Mouse (Mus musculus): ENCODE measurements at regions not wholly inside any gene's neighbourhood (a gene's known extent, or its start where the extent isn't known, plus 50 kb on each side); places are given as distances from the start of the nearest gene placed in this dataset.

- H3K9me3 ChIP-seq (ENCODE audit: control insufficient read depth, low read length) = no peaks in the 10 kb centered on the region
- no peak overlapping the region for H3K4me3 ChIP-seq (ENCODE audit: low read length)
- H3K9ac ChIP-seq (ENCODE audit: low read depth, low read length) = no peak overlapping the region
- no peak overlapping the region for H3K4me2 ChIP-seq (ENCODE audit: low read length)
- H3K27me3 ChIP-seq (replicated peaks; ENCODE audit: control insufficient read depth, insufficient read depth, low read length) = no peaks in the 10 kb centered on the region
- no peaks in the 10 kb centered on the region for H3K4me1 ChIP-seq (ENCODE audit: control insufficient read depth, insufficient read depth, low read depth, low read length)
- no peak overlapping the region for H3K27ac ChIP-seq (ENCODE audit: low read depth, low read length)
- 83% methylated on average over 3 of the region's 3 CpGs for WGBS
- ATAC-seq = no peak
- H3K36me3 ChIP-seq (ENCODE audit: control insufficient read depth, insufficient read depth, low read length) = no peaks in the 10 kb centered on the region
Measured at GRCm38 (mm10) chr10:97304791-97305355, 174.5 kb upstream of the Dcn start.

GRCm38 (mm10) chr10:97309580-97309979 is 169.8 kb upstream of the Dcn start:
- Histone ChIP-seq H3K27me3 (replicated peaks; ENCODE audit: control insufficient read depth, insufficient read depth, low read length) (no peaks in the 10 kb centered on the region), H3K36me3 (ENCODE audit: control insufficient read depth, insufficient read depth, low read length) (no peaks in the 10 kb centered on the region), H3K4me2 (ENCODE audit: low read length) (no peak overlapping the region), H3K9ac (ENCODE audit: low read depth, low read length) (no peak overlapping the region), H3K4me1 (ENCODE audit: control insufficient read depth, insufficient read depth, low read depth, low read length) (0 out of 2 replicates have a peak, but pooled peaks cover 2% of the 10 kb centered on the region), H3K4me3 (ENCODE audit: low read length) (no peak overlapping the region), H3K27ac (ENCODE audit: low read depth, low read length) (no peak overlapping the region), H3K9me3 (ENCODE audit: control insufficient read depth, low read length) (no peaks in the 10 kb centered on the region)
- WGBS = 94% methylated on average over 5 of the region's 5 CpGs
- ATAC-seq = no peak

GRCm38 (mm10) chr10:97312509-97312908 is 166.9 kb upstream of the Dcn start:
- Histone ChIP-seq H3K9ac (ENCODE audit: low read depth, low read length) (peak overlapping the region; percentile 6; the same call in 1 of the 2 replicates), H3K4me1 (ENCODE audit: control insufficient read depth, insufficient read depth, low read depth, low read length) (0 out of 2 replicates have a peak, but pooled peaks cover 2% of the 10 kb centered on the region), H3K36me3 (ENCODE audit: control insufficient read depth, insufficient read depth, low read length) (no peaks in the 10 kb centered on the region), H3K27ac (ENCODE audit: low read depth, low read length) (peak overlapping the region; percentile 7), H3K4me3 (ENCODE audit: low read length) (peak overlapping the region; percentile 48), H3K9me3 (ENCODE audit: control insufficient read depth, low read length) (no peaks in the 10 kb centered on the region), H3K27me3 (replicated peaks; ENCODE audit: control insufficient read depth, insufficient read depth, low read length) (no peaks in the 10 kb centered on the region), H3K4me2 (ENCODE audit: low read length) (peak overlapping the region; percentile 82)
- peak; percentile 40 for ATAC-seq
- 14% methylated on average over 12 of the region's 12 CpGs for WGBS

GRCm38 (mm10) chr10:97312978-97313377 is 166.4 kb upstream of the Dcn start:
- under 1% methylated on average over 17 of the region's 17 CpGs for WGBS
- peak overlapping the region; percentile 82 for H3K4me2 ChIP-seq (ENCODE audit: low read length)

GRCm38 (mm10) chr10:97313407-97313901 is 166.0 kb upstream of the Dcn start:
- Histone ChIP-seq H3K9me3 (ENCODE audit: control insufficient read depth, low read length) (no peaks in the 10 kb centered on the region), H3K9ac (ENCODE audit: low read depth, low read length) (peak overlapping the region; percentile 72), H3K4me3 (ENCODE audit: low read length) (peak overlapping the region; percentile 48), H3K4me1 (ENCODE audit: control insufficient read depth, insufficient read depth, low read depth, low read length) (0 out of 2 replicates have a peak, but pooled peaks cover 2% of the 10 kb centered on the region), H3K27me3 (replicated peaks; ENCODE audit: control insufficient read depth, insufficient read depth, low read length) (no peaks in the 10 kb centered on the region), H3K4me2 (ENCODE audit: low read length) (peak overlapping the region; percentile 82), H3K27ac (ENCODE audit: low read depth, low read length) (peak overlapping the region; percentile 96), H3K36me3 (ENCODE audit: control insufficient read depth, insufficient read depth, low read length) (no peaks in the 10 kb centered on the region)
- ATAC-seq = peak; percentile 97
- under 1% methylated on average over 13 of the region's 13 CpGs for WGBS

More at GRCm38 (mm10) chr10:97312978-97313377, 166.4 kb upstream of the Dcn start:
- Histone ChIP-seq H3K4me1 (ENCODE audit: control insufficient read depth, insufficient read depth, low read depth, low read length) (0 out of 2 replicates have a peak, but pooled peaks cover 2% of the 10 kb centered on the region), H3K27ac (ENCODE audit: low read depth, low read length) (peak overlapping the region; percentile 96), H3K9me3 (ENCODE audit: control insufficient read depth, low read length) (no peaks in the 10 kb centered on the region), H3K4me3 (ENCODE audit: low read length) (peak overlapping the region; percentile 48), H3K27me3 (replicated peaks; ENCODE audit: control insufficient read depth, insufficient read depth, low read length) (no peaks in the 10 kb centered on the region), H3K36me3 (ENCODE audit: control insufficient read depth, insufficient read depth, low read length) (no peaks in the 10 kb centered on the region), H3K9ac (ENCODE audit: low read depth, low read length) (peak overlapping the region; percentile 72)
- ATAC-seq = peak; percentile 94

GRCm38 (mm10) chr10:97332639-97333038 is 146.8 kb upstream of the Dcn start:
- no peaks in the 10 kb centered on the region for H3K36me3 ChIP-seq (ENCODE audit: control insufficient read depth, insufficient read depth, low read length)
- H3K4me2 ChIP-seq (ENCODE audit: low read length) = no peak overlapping the region
- 77% methylated on average over 2 of the region's 2 CpGs for WGBS
- H3K27ac ChIP-seq (ENCODE audit: low read depth, low read length) = no peak overlapping the region
- no peak for ATAC-seq
- no peak overlapping the region for H3K4me3 ChIP-seq (ENCODE audit: low read length)
- no peaks in the 10 kb centered on the region for H3K27me3 ChIP-seq (replicated peaks; ENCODE audit: control insufficient read depth, insufficient read depth, low read length)
- no peaks in the 10 kb centered on the region for H3K4me1 ChIP-seq (ENCODE audit: control insufficient read depth, insufficient read depth, low read depth, low read length)
- H3K9ac ChIP-seq (ENCODE audit: low read depth, low read length) = no peak overlapping the region
- H3K9me3 ChIP-seq (ENCODE audit: control insufficient read depth, low read length) = no peaks in the 10 kb centered on the region

GRCm38 (mm10) chr10:97334044-97334443 is 145.4 kb upstream of the Dcn start:
- H3K27ac ChIP-seq (ENCODE audit: low read depth, low read length) = no peak overlapping the region
- no peaks in the 10 kb centered on the region for H3K36me3 ChIP-seq (ENCODE audit: control insufficient read depth, insufficient read depth, low read length)
- ATAC-seq = no peak
- H3K4me2 ChIP-seq (ENCODE audit: low read length) = no peak overlapping the region
- H3K9me3 ChIP-seq (ENCODE audit: control insufficient read depth, low read length) = no peaks in the 10 kb centered on the region
- no peak overlapping the region for H3K4me3 ChIP-seq (ENCODE audit: low read length)
- H3K9ac ChIP-seq (ENCODE audit: low read depth, low read length) = no peak overlapping the region
- no peaks in the 10 kb centered on the region for H3K4me1 ChIP-seq (ENCODE audit: control insufficient read depth, insufficient read depth, low read depth, low read length)
- H3K27me3 ChIP-seq (replicated peaks; ENCODE audit: control insufficient read depth, insufficient read depth, low read length) = no peaks in the 10 kb centered on the region

GRCm38 (mm10) chr10:97334606-97335150 is 144.7 kb upstream of the Dcn start:
- H3K27me3 ChIP-seq (replicated peaks; ENCODE audit: control insufficient read depth, insufficient read depth, low read length) = no peaks in the 10 kb centered on the region
- no peaks in the 10 kb centered on the region for H3K9me3 ChIP-seq (ENCODE audit: control insufficient read depth, low read length)
- H3K9ac ChIP-seq (ENCODE audit: low read depth, low read length) = no peak overlapping the region
- no peak overlapping the region for H3K27ac ChIP-seq (ENCODE audit: low read depth, low read length)
- H3K4me1 ChIP-seq (ENCODE audit: control insufficient read depth, insufficient read depth, low read depth, low read length) = no peaks in the 10 kb centered on the region
- H3K36me3 ChIP-seq (ENCODE audit: control insufficient read depth, insufficient read depth, low read length) = no peaks in the 10 kb centered on the region
- ATAC-seq = no peak
- H3K4me2 ChIP-seq (ENCODE audit: low read length) = no peak overlapping the region
- no peak overlapping the region for H3K4me3 ChIP-seq (ENCODE audit: low read length)
- WGBS = 69% methylated on average over 9 of the region's 9 CpGs

GRCm38 (mm10) chr10:97338033-97338692 is 141.2 kb upstream of the Dcn start:
- Histone ChIP-seq H3K4me1 (ENCODE audit: control insufficient read depth, insufficient read depth, low read depth, low read length) (no peaks in the 10 kb centered on the region), H3K9me3 (ENCODE audit: control insufficient read depth, low read length) (no peaks in the 10 kb centered on the region), H3K4me2 (ENCODE audit: low read length) (no peak overlapping the region), H3K27ac (ENCODE audit: low read depth, low read length) (no peak overlapping the region), H3K27me3 (replicated peaks; ENCODE audit: control insufficient read depth, insufficient read depth, low read length) (no peaks in the 10 kb centered on the region), H3K9ac (ENCODE audit: low read depth, low read length) (no peak overlapping the region), H3K4me3 (ENCODE audit: low read length) (no peak overlapping the region), H3K36me3 (ENCODE audit: control insufficient read depth, insufficient read depth, low read length) (no peaks in the 10 kb centered on the region)
- no peak for ATAC-seq
- WGBS = 54% methylated on average over 6 of the region's 6 CpGs

Measured in hindbrain, embryonic 16.5 days (tissue).